Mouse (Mus musculus) heart, embryonic 10.5 days (tissue): Measurements from ENCODE around the gene Uts2. TPM values are rescaled to one million over a fixed set of nuclear protein-coding genes. Genes with fewer than 3 reads are reported as not detected.
"Not testable (repeated sequence)": the region's sequence is repeated elsewhere in the genome, so short reads cannot be mapped to it uniquely, and the experiment has no call there.

ENCODE experiments used
- DNase-seq: peaks from one replicate; pipeline ENCODE4 v3.0.0-alpha.2; 2017; ENCODE audit warnings: low spot score
- H3K27ac ChIP-seq: fragments of 300-500 bp; sonication (generic); 2 replicates; pipeline ENCODE4 v1.5.1; 2016; ENCODE audit warnings: mild to moderate bottlenecking
- H3K27me3 ChIP-seq: fragments of 300-500 bp; sonication (generic); 2 replicates; pipeline ENCODE4 v1.6.1; 2016; ENCODE audit warnings: mild to moderate bottlenecking; ENCODE audit not compliant: poor library complexity, insufficient read depth, severe bottlenecking
- H3K36me3 ChIP-seq: fragments of 300-500 bp; sonication (generic); 2 replicates; pipeline ENCODE4 v1.6.1; 2016; ENCODE audit warnings: mild to moderate bottlenecking, moderate library complexity
- H3K4me1 ChIP-seq: fragments of 300-500 bp; sonication (generic); 2 replicates; pipeline ENCODE4 v1.6.1; 2016; ENCODE audit warnings: mild to moderate bottlenecking
- H3K4me3 ChIP-seq: fragments of 300-500 bp; sonication (generic); 2 replicates; pipeline ENCODE4 v1.5.1; 2016; ENCODE audit warnings: mild to moderate bottlenecking, moderate library complexity
- H3K9me3 ChIP-seq: fragments of 300-500 bp; sonication (generic); 2 replicates; pipeline ENCODE4 v1.6.1; 2016; ENCODE audit warnings: mild to moderate bottlenecking, moderate library complexity
- WGBS: fragments of 180-500 bp; shearing (Covaris S2); methylation state at CpG from one replicate; pipeline ENCODE4 v1.1.7; 2016; 5-methylcytosine and 5-hydroxymethylcytosine counted together
- polyA plus RNA-seq: library from polyadenylated mRNA; unstranded; fragments of >200 nt; fragmentation: Nextera tagmentation; extraction: Ambion mirVana; gene quantifications from 2 replicates; pipeline ENCODE4 v1.2.1, GENCODE M21; 2016

The Uts2 gene
- polyA plus RNA-seq, 1 experiment from 2014 or later = not detected

- H3K4me3 ChIP-seq = no peak overlapping the region
- WGBS = 88% methylated on average over 21 of the region's 21 CpGs
- no peak overlapping the region for H3K27ac ChIP-seq
- no peaks in the 10 kb centered on the region for H3K27me3 ChIP-seq
- DNase-seq = no peak
- H3K4me1 ChIP-seq = no peaks in the 10 kb centered on the region
- no peaks in the 10 kb centered on the region for H3K36me3 ChIP-seq
- no peaks in the 10 kb centered on the region for H3K9me3 ChIP-seq
Measured at GRCm38 (mm10) chr4:150978156-150978910, 18.6 kb upstream of the Uts2 start.

DNA sequence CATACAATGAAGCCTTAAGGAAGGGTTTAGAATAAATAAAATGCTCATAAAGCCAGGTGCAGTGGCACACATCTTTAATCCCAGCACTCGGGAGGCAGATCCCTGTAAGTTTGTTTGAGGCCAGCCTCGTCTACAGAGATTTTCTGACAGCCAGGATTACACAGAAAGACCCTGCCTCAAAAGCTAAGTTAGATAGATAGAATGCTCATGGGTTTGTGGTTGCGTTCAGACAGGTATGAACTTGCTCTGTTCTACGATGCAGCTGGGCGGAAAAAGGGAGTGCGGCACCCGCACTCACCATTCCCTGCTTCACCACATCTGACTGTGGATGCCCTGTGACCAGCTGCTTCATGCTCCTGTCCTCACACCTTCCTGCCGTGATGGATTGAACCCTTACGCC is 17.4 kb upstream of the Uts2 start:
- Histone ChIP-seq H3K9me3 (no peaks in the 10 kb centered on the region), H3K27me3 (no peaks in the 10 kb centered on the region), H3K36me3 (no peaks in the 10 kb centered on the region), H3K4me3 (no peak overlapping the region), H3K4me1 (no peaks in the 10 kb centered on the region), H3K27ac (no peak overlapping the region)
- DNase-seq = no peak
- 78% methylated on average over 9 of the region's 9 CpGs for WGBS

GRCm38 (mm10) chr4:150980153-150980552 is 16.7 kb upstream of the Uts2 start:
- 83% methylated on average over 5 of the region's 5 CpGs for WGBS
- Histone ChIP-seq H3K27me3 (no peaks in the 10 kb centered on the region), H3K4me3 (no peak overlapping the region), H3K9me3 (no peaks in the 10 kb centered on the region), H3K4me1 (no peaks in the 10 kb centered on the region), H3K36me3 (no peaks in the 10 kb centered on the region), H3K27ac (no peak overlapping the region)
- no peak for DNase-seq

DNA sequence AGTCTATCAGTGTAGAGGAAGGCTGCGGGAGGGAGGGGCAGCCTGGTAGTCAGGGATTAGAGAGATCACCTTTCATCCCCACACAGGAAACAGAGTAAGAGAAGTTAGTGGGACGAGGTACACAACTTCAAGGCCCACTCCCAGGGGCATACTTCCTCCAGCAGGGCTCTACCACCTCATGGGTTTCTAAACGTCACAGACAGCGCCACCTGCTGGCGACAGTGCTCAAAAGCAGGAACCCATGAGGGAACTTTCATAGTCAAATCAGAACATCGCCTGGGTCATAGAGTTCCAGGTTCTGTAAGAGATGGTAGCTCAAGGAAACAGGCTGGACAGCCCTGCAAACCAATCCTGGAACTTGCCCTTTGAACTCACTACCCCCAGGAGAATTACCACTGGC is 6.7 kb upstream of the Uts2 start:
- DNase-seq = no peak
- Histone ChIP-seq H3K9me3 (no peaks in the 10 kb centered on the region), H3K27ac (no peak overlapping the region), H3K4me1 (no peaks in the 10 kb centered on the region), H3K4me3 (no peak overlapping the region), H3K36me3 (no peaks in the 10 kb centered on the region), H3K27me3 (no peaks in the 10 kb centered on the region)
- 43% methylated on average over 6 of the region's 6 CpGs for WGBS

GRCm38 (mm10) chr4:150998626-150999025 is 1.7 kb downstream of the Uts2 start:
- Histone ChIP-seq H3K4me1 (no peaks in the 10 kb centered on the region), H3K36me3 (no peaks in the 10 kb centered on the region), H3K9me3 (no peaks in the 10 kb centered on the region), H3K4me3 (no peak overlapping the region), H3K27ac (no peak overlapping the region), H3K27me3 (peaks cover 4% of the 10 kb centered on the region; the same call in 1 of the 2 replicates)
- WGBS = 90% methylated on average over 9 of the region's 9 CpGs
- DNase-seq = no peak

- no peak overlapping the region for H3K27ac ChIP-seq
- H3K36me3 ChIP-seq = peaks cover 12% of the 10 kb centered on the region; the same call in 1 of the 2 replicates
- H3K9me3 ChIP-seq = no peaks in the 10 kb centered on the region
- no peak for DNase-seq
- WGBS = 76% methylated on average over 13 of the region's 13 CpGs
- no peak overlapping the region for H3K4me3 ChIP-seq
- H3K4me1 ChIP-seq = no peaks in the 10 kb centered on the region
- H3K27me3 ChIP-seq = peaks cover 4% of the 10 kb centered on the region; the same call in 1 of the 2 replicates
Measured at GRCm38 (mm10) chr4:151001397-151001796, 4.5 kb downstream of the Uts2 start.

GRCm38 (mm10) chr4:151005656-151006318 is 8.9 kb downstream of the Uts2 start:
- Histone ChIP-seq H3K27ac (no peak overlapping the region), H3K4me1 (no peaks in the 10 kb centered on the region), H3K27me3 (no peaks in the 10 kb centered on the region), H3K36me3 (peaks cover 23% of the 10 kb centered on the region; the same call in 1 of the 2 replicates), H3K4me3 (no peak overlapping the region), H3K9me3 (no peaks in the 10 kb centered on the region)
- WGBS = 91% methylated on average over 13 of the region's 13 CpGs
- no peak for DNase-seq

DNA sequence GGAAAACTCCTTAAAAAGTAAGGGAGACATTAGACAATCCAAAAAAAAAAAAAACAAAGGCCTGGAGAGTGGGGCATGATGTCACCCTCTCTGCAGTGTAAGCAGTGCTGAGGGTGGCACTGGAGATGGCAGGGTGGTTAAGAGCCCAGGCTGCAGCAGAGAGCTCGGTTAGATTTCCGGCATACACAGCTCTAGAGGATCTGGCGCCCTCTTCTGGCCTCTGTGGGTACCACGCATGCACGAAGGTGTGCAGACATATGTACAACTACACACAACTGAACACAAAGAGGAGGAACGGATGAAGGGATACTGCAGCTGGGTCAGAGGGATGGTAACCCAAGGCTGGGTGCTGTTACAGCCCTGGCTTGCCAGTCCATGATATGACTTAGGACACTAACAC is 10.0 kb downstream of the Uts2 start:
- Histone ChIP-seq H3K27ac (no peak overlapping the region), H3K27me3 (no peaks in the 10 kb centered on the region), H3K4me3 (no peak overlapping the region), H3K4me1 (0 out of 2 replicates have a peak, but pooled peaks cover under 1% of the 10 kb centered on the region), H3K36me3 (peaks cover 23% of the 10 kb centered on the region; the same call in 1 of the 2 replicates), H3K9me3 (no peaks in the 10 kb centered on the region)
- 53% methylated on average over 6 of the region's 6 CpGs for WGBS
- DNase-seq = no peak

DNA sequence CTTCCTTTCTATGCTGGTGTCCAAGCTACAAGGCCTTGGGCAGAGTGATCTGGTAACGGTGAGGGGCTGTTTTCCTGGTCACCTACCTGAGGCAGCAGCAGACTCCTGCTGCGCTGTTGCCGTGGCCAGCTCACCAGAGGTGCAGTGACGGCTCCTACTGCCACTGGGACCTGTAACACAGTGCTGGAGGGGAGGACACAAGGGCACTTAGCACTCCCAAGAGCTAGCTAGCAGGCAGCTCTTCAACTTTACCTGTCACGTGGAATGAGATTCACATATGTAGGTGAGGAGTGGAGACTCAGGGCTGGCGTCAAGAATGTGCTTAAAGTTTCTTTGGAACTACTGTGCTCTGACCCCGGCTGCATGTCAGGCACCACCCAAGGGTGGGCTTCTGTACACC is 13.4 kb downstream of the Uts2 start:
- 82% methylated on average over 7 of the region's 7 CpGs for WGBS
- Histone ChIP-seq H3K9me3 (no peaks in the 10 kb centered on the region), H3K27me3 (no peaks in the 10 kb centered on the region), H3K27ac (no peak overlapping the region), H3K4me1 (peaks cover 9% of the 10 kb centered on the region), H3K4me3 (no peak overlapping the region), H3K36me3 (peaks cover 23% of the 10 kb centered on the region; the same call in 1 of the 2 replicates)
- DNase-seq = no peak

GRCm38 (mm10) chr4:151015946-151016345 is 19.0 kb downstream of the Uts2 start:
- WGBS = 86% methylated on average over 10 of the region's 10 CpGs
- peaks cover 23% of the 10 kb centered on the region for H3K4me1 ChIP-seq
- H3K9me3 ChIP-seq = no peaks in the 10 kb centered on the region
- H3K4me3 ChIP-seq = no peak overlapping the region
- no peaks in the 10 kb centered on the region for H3K27me3 ChIP-seq
- H3K27ac ChIP-seq = no peak overlapping the region
- peaks cover 21% of the 10 kb centered on the region for H3K36me3 ChIP-seq
- DNase-seq = no peak

GRCm38 (mm10) chr4:151017356-151017755 is 20.5 kb downstream of the Uts2 start:
- H3K9me3 ChIP-seq, H3K4me3 ChIP-seq, H3K27me3 ChIP-seq, DNase-seq, H3K27ac ChIP-seq: not testable (repeated sequence)
- WGBS = 88% methylated on average over 1 of the region's 1 CpGs
- Histone ChIP-seq H3K36me3 (peaks cover 22% of the 10 kb centered on the region), H3K4me1 (peaks cover 21% of the 10 kb centered on the region)

DNA sequence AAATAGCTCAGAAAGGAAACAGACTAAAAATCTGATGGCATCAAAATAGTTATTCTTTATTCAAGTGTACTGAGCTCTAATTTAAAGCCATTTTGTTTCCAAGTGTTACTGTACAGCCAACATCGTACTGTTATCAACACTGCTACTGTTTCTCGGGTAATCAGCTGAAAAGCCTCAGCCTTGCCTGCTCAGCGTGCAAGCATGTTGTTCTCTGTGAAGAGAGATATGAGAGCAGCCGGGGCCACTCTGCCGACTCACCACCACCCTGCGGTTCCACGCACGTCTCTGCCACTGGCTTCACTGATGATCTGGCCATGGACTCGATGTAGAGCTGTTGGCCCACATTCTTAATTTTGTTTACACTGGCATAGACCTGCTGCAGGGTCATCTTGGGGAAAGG is 27.3 kb downstream of the Uts2 start:
- DNase-seq = no peak
- WGBS = 57% methylated on average over 9 of the region's 9 CpGs
- H3K4me1 ChIP-seq = peaks cover 25% of the 10 kb centered on the region
- no peak overlapping the region for H3K4me3 ChIP-seq
- H3K27me3 ChIP-seq = no peaks in the 10 kb centered on the region; the same call in 1 of the 2 replicates
- H3K27ac ChIP-seq = no peak overlapping the region
- H3K9me3 ChIP-seq = no peaks in the 10 kb centered on the region
- H3K36me3 ChIP-seq = peaks cover 6% of the 10 kb centered on the region; the same call in 1 of the 2 replicates

GRCm38 (mm10) chr4:151027001-151027400 is 30.1 kb downstream of the Uts2 start:
- WGBS = 43% methylated on average over 6 of the region's 6 CpGs
- no peak for DNase-seq

More at GRCm38 (mm10) chr4:151027001-151027400, 30.1 kb downstream of the Uts2 start:
- Histone ChIP-seq H3K9me3 (no peaks in the 10 kb centered on the region), H3K4me1 (peaks cover 11% of the 10 kb centered on the region; the same call in 1 of the 2 replicates), H3K36me3 (0 out of 2 replicates have a peak, but pooled peaks cover 6% of the 10 kb centered on the region), H3K27ac (no peak overlapping the region), H3K27me3 (no peaks in the 10 kb centered on the region; the same call in 1 of the 2 replicates), H3K4me3 (no peak overlapping the region)
